Mouse (Mus musculus) myocyte (in vitro differentiated cells): ENCODE results near the gene Usp7. TPM values are rescaled to one million over a fixed set of nuclear protein-coding genes. Genes with fewer than 3 reads are reported as not detected.

Experiments used
- H3K27me3 ChIP-seq: one replicate; pipeline ENCODE4 v1.6.1; 2011; ENCODE audit not compliant: control insufficient read depth, insufficient read depth, insufficient read length
- H3K36me3 ChIP-seq: one replicate; pipeline ENCODE4 v1.6.1; 2011; ENCODE audit not compliant: control insufficient read depth, insufficient read depth
- H3K4me2 ChIP-seq: one replicate; pipeline ENCODE4 v1.6.1; 2011; ENCODE audit warnings: low read depth, control low read depth
- H3K4me3 ChIP-seq: one replicate; pipeline ENCODE4 v1.5.1; 2011; ENCODE audit warnings: mild to moderate bottlenecking, control low read depth, moderate library complexity
- H3K79me2 ChIP-seq: one replicate; pipeline ENCODE4 v1.6.1; 2011; ENCODE audit not compliant: control insufficient read depth, insufficient read depth
- H3ac ChIP-seq: one replicate; pipeline ENCODE4 v1.6.1; 2011; ENCODE audit not compliant: control insufficient read depth, insufficient read length
- CEBPB ChIP-seq: IDR thresholded peaks from 2 replicates; pipeline ENCODE4 v1.6.1; 2011; ENCODE audit warnings: mild to moderate bottlenecking, moderate library complexity; ENCODE audit not compliant: poor library complexity, insufficient read depth, severe bottlenecking
- E2F4 ChIP-seq: IDR thresholded peaks from one replicate; pipeline ENCODE4 v1.6.1; 2011; ENCODE audit warnings: mild to moderate bottlenecking, control low read depth, moderate library complexity; ENCODE audit not compliant: insufficient read depth
- MAX ChIP-seq: IDR thresholded peaks from one replicate; pipeline ENCODE4 v1.6.1; 2011; ENCODE audit warnings: low read depth, mild to moderate bottlenecking, control low read depth
- MYOD1 ChIP-seq, 3 experiments: IDR thresholded peaks; one replicate each; pipeline ENCODE4 v1.6.1; 2011; ENCODE audit warnings: control low read depth in 2 of 3, low read depth in 2 of 3, mild to moderate bottlenecking in 2 of 3, moderate library complexity in 1 of 3; ENCODE audit not compliant: insufficient read length in 2 of 3, control insufficient read depth in 1 of 3
- MYOG ChIP-seq, 3 experiments: IDR thresholded peaks; one replicate each; pipeline ENCODE4 v1.6.1; 2011; ENCODE audit warnings: control low read depth in 2 of 3, low read depth in 2 of 3, mild to moderate bottlenecking in 2 of 3; ENCODE audit not compliant: insufficient read length in 2 of 3, control insufficient read depth in 1 of 3, insufficient read depth in 1 of 3
- POLR2A ChIP-seq: IDR thresholded peaks from one replicate; pipeline ENCODE4 v1.6.1; 2011; ENCODE audit warnings: low read depth, mild to moderate bottlenecking, control low read depth, moderate library complexity; ENCODE audit not compliant: insufficient read length
- POLR2AphosphoS2 ChIP-seq: IDR thresholded peaks from one replicate; pipeline ENCODE4 v1.6.1; 2011; ENCODE audit warnings: low read depth, control low read depth; ENCODE audit not compliant: insufficient read length
- REST ChIP-seq: IDR thresholded peaks from one replicate; pipeline ENCODE4 v1.6.1; 2011; ENCODE audit warnings: mild to moderate bottlenecking, control low read depth, moderate library complexity; ENCODE audit not compliant: insufficient read depth, insufficient read length
- SRF ChIP-seq: IDR thresholded peaks from one replicate; pipeline ENCODE4 v1.6.1; 2011; ENCODE audit warnings: low read depth; ENCODE audit not compliant: control insufficient read depth, insufficient read length
- TCF12 ChIP-seq: IDR thresholded peaks from one replicate; pipeline ENCODE4 v1.6.1; 2011; ENCODE audit warnings: mild to moderate bottlenecking, control low read depth; ENCODE audit not compliant: poor library complexity, insufficient read depth, severe bottlenecking
- TCF3 ChIP-seq: IDR thresholded peaks from one replicate; pipeline ENCODE4 v1.6.1; 2011; ENCODE audit warnings: low read depth, control low read depth; ENCODE audit not compliant: insufficient read length
- USF1 ChIP-seq: IDR thresholded peaks from one replicate; pipeline ENCODE4 v1.6.1; 2011; ENCODE audit warnings: low read depth, mild to moderate bottlenecking, control low read depth, moderate library complexity
- polyA plus RNA-seq: library from polyadenylated mRNA; unstranded; fragments of >200 nt; fragmentation: generic; extraction: Trizol; gene quantifications from one replicate; pipeline ENCODE4 v1.2.1, GENCODE M21; 2012; ENCODE audit warnings: missing spikeins

Usp7 gene
- polyA plus RNA-seq, 1 experiment, result 24.0 TPM

DNA sequence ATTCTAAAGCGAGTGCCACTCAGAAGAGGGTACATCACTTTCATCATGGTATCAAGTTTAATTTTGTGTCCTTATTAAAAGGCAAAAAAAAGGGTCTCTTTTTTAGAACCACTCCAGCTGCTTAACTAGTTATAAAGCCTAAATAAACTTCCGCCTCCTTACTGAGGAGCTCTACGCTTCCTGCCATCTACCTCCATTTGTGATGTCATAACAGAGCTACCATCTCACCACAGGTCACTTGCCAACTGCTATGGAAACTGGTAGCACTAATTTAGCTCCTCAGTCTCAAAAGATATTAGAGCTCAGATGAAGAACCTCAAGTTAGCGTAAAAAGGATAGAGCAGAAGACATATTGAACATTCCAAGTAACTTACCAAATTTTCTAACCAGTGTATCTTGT is 71.7 kb downstream of the Usp7 start:
- TF ChIP-seq TCF3 (no peak), CEBPB (no peak), POLR2A (no peak), MYOG (IDR thresholded peaks at IDR 0.05; ENCODE audit: control insufficient read depth in 1 of 3, insufficient read depth in 1 of 3, insufficient read length in 2 of 3, low read depth in 2 of 3) (no peak), E2F4 (no peak), MAX (no peak), MYOD1 (IDR thresholded peaks at IDR 0.05; ENCODE audit: control insufficient read depth in 1 of 3, insufficient read length in 2 of 3, low read depth in 2 of 3) (no peak), USF1 (no peak), SRF (no peak), POLR2AphosphoS2 (no peak), TCF12 (no peak), REST (no peak)
- no peak overlapping the region for H3K4me2 ChIP-seq
- H3ac ChIP-seq, result no peak overlapping the region
- H3K27me3 ChIP-seq, result no peaks in the 10 kb centered on the region
- H3K4me3 ChIP-seq, result no peak overlapping the region
- H3K79me2 ChIP-seq, result peaks cover 89% of the 10 kb centered on the region
- H3K36me3 ChIP-seq, result no peaks in the 10 kb centered on the region

DNA sequence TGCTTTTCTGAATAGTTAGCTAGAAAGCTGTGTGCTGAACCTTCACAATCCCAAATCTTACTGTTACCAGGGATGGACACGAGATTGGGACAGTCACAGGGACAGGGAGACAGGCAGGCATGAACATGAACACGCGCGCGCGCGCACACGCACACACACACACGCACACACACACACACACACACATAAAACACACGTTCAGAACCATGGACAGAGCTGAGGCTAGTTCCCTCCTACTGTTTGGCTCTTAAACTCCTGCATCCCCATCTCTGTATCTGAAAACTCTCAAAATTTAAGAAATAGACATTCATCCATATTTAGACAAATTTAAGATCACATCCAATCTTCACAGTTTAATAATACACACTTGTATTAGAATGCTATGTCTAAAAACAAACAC is 74.4 kb downstream of the Usp7 start:
- no peak for TF ChIP-seq E2F4
- TF ChIP-seq MYOD1 (IDR thresholded peaks at IDR 0.05; ENCODE audit: control insufficient read depth in 1 of 3, insufficient read length in 2 of 3, low read depth in 2 of 3), result no peak
- TF ChIP-seq CEBPB, result no peak
- peak; percentile 88 for TF ChIP-seq REST
- no peak for TF ChIP-seq USF1
- TF ChIP-seq SRF, result no peak
- TF ChIP-seq POLR2AphosphoS2, result no peak
- H3K27me3 ChIP-seq, result no peaks in the 10 kb centered on the region
- peaks cover 16% of the 10 kb centered on the region for H3K36me3 ChIP-seq
- H3K79me2 ChIP-seq, result peaks cover 87% of the 10 kb centered on the region
- H3ac ChIP-seq, result no peak overlapping the region
- H3K4me3 ChIP-seq, result no peak overlapping the region
- no peak overlapping the region for H3K4me2 ChIP-seq

DNA sequence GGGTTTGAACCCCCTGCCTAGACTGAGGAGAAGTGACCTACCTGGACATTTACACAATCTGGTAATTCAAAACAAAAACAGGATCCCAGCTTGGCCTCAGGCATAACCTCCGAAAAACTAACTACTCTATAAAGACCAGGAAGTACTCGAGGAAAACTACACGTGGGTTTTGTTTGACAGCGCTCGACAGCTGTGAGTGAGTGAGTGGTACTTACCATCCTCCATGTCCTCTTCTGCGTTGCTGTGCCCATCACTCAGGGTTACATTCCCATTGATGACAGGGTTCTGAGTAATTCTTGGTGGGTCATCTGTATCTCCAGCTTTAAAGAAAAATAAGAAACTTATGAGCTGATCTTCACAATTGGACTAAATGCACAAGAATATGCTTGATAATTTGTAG is 75.8 kb downstream of the Usp7 start:
- H3K27me3 ChIP-seq, result no peaks in the 10 kb centered on the region
- H3K36me3 ChIP-seq, result peaks cover 18% of the 10 kb centered on the region
- H3K4me2 ChIP-seq, result no peak overlapping the region
- H3ac ChIP-seq, result no peak overlapping the region
- H3K4me3 ChIP-seq, result no peak overlapping the region
- peaks cover 77% of the 10 kb centered on the region for H3K79me2 ChIP-seq
- TF ChIP-seq MYOD1 (IDR thresholded peaks at IDR 0.05; ENCODE audit: control insufficient read depth in 1 of 3, insufficient read length in 2 of 3, low read depth in 2 of 3) (peak; percentile 9 to 85 (median 81)), SRF (no peak), MYOG (IDR thresholded peaks at IDR 0.05; ENCODE audit: control insufficient read depth in 1 of 3, insufficient read depth in 1 of 3, insufficient read length in 2 of 3, low read depth in 2 of 3) (no peak), E2F4 (no peak), TCF3 (no peak), USF1 (no peak), POLR2A (no peak)

DNA sequence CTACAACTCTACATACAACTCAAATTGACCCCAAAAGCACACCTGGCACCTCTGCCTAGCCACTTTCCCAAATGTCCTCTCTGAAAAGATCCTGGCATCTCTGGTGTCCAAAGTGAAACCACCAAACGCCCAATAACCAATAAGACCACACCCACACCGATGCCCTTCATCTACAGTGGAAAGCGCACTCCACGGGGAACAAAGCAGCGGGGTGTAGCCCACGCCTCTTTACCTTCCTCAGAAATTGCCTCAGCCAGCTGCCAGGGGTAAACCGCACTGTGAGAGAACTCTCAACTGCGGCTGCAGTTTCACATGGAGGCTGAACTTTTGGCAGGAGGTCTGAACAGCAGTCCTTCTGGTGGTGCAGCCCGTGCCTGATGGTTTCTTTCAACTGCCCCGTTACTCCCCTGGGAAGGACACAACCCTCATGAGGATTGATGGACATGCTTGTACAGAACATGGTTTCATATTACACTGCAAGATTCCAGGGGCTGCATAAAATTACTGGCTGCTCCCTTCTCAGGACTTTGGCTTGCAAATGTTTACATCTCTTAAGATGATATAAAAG is 76.5 kb downstream of the Usp7 start:
- H3K27me3 ChIP-seq, result no peaks in the 10 kb centered on the region
- peaks cover 25% of the 10 kb centered on the region for H3K36me3 ChIP-seq
- peak in 1 of 3 experiments; percentile 36 for TF ChIP-seq MYOG (IDR thresholded peaks at IDR 0.05; ENCODE audit: control insufficient read depth in 1 of 3, insufficient read depth in 1 of 3, insufficient read length in 2 of 3, low read depth in 2 of 3)
- TF ChIP-seq REST, result no peak
- no peak for TF ChIP-seq POLR2A
- no peak for TF ChIP-seq TCF3
- TF ChIP-seq CEBPB, result no peak
- no peak for TF ChIP-seq MAX
- TF ChIP-seq MYOD1 (IDR thresholded peaks at IDR 0.05; ENCODE audit: control insufficient read depth in 1 of 3, insufficient read length in 2 of 3, low read depth in 2 of 3), result peak in 2 of 3 experiments; percentile 11 to 25
- TF ChIP-seq SRF, result no peak
- TF ChIP-seq E2F4, result no peak
- TF ChIP-seq TCF12, result no peak
- no peak for TF ChIP-seq USF1
- no peak for TF ChIP-seq POLR2AphosphoS2
- peaks cover 73% of the 10 kb centered on the region for H3K79me2 ChIP-seq
- H3K4me3 ChIP-seq, result no peak overlapping the region
- H3K4me2 ChIP-seq, result peak overlapping the region; percentile 13
- no peak overlapping the region for H3ac ChIP-seq

DNA sequence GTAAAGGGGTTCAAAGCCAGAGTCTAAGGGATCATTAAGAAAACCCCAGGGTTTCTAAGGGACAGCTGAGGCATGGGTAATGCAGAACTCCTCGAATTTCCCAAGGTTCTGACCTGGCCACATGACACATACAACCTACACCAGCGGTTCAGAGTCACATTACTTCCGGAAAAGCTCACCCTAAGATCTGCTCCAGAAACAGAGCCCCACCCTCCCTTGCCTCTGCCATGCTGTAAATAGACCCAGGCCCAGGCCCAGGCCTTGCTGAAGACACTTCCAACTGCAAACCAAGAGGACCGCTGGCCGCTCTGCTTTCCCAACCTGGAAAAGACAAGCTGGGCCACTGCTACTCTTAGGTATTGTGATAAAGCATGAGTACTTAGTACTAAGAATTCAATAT is 77.3 kb downstream of the Usp7 start:
- H3K27me3 ChIP-seq, result no peaks in the 10 kb centered on the region
- H3ac ChIP-seq, result no peak overlapping the region
- no peak overlapping the region for H3K4me3 ChIP-seq
- no peak overlapping the region for H3K4me2 ChIP-seq
- H3K36me3 ChIP-seq, result peaks cover 27% of the 10 kb centered on the region
- TF ChIP-seq POLR2AphosphoS2, result no peak
- TF ChIP-seq REST, result no peak
- no peak for TF ChIP-seq TCF3
- no peak for TF ChIP-seq POLR2A
- TF ChIP-seq USF1, result no peak
- TF ChIP-seq MAX, result no peak
- no peak for TF ChIP-seq CEBPB
- no peak for TF ChIP-seq TCF12
- no peak for TF ChIP-seq MYOG (IDR thresholded peaks at IDR 0.05; ENCODE audit: control insufficient read depth in 1 of 3, insufficient read depth in 1 of 3, insufficient read length in 2 of 3, low read depth in 2 of 3)
- TF ChIP-seq E2F4, result no peak
- TF ChIP-seq MYOD1 (IDR thresholded peaks at IDR 0.05; ENCODE audit: control insufficient read depth in 1 of 3, insufficient read length in 2 of 3, low read depth in 2 of 3), result no peak
- no peak for TF ChIP-seq SRF
- peaks cover 66% of the 10 kb centered on the region for H3K79me2 ChIP-seq
